Mouse (Mus musculus) heart, postnatal 25 days (tissue): Measurements from ENCODE around the gene Cwf19l1. TPM values are rescaled to one million over a fixed set of nuclear protein-coding genes. Genes with fewer than 3 reads are reported as not detected.
A peak's percentile ranks its signal among the peaks of the same experiment; 100 is the strongest.

Experiments used
- DNase-seq: peaks from one replicate; pipeline ENCODE4 v3.0.0; 2022; ENCODE audit warnings: low spot score
- intact Hi-C: fragments of 180-260 bp; cut with DNase I; formaldehyde crosslinking; loops from one replicate; pipeline ENCODE4 v1.15.1; 2025
- total RNA-seq, 2 experiments: library from RNA; stranded (reverse); gene quantifications; 2 replicates each; pipeline ENCODE4 v1.2.3; 2021

The Cwf19l1 gene
- 1 to 10 TPM; 6.9 to 9.1 TPM for total RNA-seq

GRCm38 (mm10) chr19:44135072-44135959 lies at the start of gene Cwf19l1:
Gene Cwf19l1, minus strand, starts transcription at chr19:44135876.
- DNase-seq, result peak; percentile 72
- intact Hi-C loops, result no loop called here

DNA sequence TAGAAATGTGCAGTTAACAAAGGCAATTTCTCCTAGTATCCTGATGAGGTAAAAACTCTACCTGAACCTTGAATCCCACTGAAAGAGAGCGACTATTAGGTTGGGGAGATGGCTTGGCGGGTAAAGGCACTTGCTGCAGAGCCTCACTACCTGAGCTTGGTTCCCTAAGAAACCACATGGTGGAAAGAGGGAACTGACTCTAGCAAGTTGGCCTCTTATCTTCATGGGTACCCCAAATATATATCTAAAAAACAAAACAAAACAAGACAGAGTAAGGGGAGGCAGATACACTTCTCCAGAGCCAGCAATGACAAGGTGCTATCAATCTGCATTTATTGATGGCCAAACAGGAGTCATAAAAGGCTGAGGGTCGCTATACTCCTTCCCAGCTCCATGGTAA lies 48.3 kb upstream of the Cwf19l1 start:
- no peak for DNase-seq

DNA sequence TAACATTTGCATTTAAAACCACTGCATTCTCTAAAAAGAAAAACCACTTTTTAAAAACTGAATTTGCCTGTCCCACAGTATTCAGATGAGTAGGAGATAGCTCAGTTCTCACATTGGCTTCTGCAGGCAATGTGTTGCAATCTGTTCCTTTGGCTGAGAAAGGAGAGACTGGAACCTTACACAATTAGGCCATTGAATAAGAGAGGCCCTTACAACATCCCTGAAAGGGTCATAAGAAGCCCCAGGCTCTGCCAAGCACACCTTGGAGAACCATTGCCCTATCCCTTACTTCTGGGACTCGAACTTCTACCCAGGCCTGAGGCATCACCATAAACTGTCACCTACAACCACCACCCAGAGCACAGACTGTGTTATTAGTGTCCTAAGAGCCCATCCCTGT lies 44.8 kb upstream of the Cwf19l1 start:
- no peak for DNase-seq
- intact Hi-C loops, result no loop called here

More for the DNA sequence above, 48.3 kb upstream of the Cwf19l1 start:
- intact Hi-C loops, result no loop called here

DNA sequence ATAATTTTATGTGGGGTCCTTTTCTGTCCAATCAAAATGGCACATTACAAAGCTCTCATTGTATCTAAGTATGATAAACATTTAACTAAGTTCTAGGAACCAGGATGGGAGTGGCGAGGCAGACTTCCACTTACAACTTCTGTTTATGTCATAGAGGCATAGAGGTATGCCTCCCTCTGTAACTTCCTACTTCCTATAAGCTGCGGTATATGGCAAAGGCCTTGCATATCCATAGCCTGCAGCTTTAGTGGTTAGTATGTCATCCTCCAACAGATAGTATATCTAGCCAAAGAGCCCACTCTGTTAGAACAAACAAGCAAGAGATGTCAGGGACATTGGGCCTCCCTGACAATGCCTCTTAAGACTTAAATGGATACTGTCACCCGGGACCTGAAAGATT lies 41.1 kb upstream of the Cwf19l1 start:
- no peak for DNase-seq

DNA sequence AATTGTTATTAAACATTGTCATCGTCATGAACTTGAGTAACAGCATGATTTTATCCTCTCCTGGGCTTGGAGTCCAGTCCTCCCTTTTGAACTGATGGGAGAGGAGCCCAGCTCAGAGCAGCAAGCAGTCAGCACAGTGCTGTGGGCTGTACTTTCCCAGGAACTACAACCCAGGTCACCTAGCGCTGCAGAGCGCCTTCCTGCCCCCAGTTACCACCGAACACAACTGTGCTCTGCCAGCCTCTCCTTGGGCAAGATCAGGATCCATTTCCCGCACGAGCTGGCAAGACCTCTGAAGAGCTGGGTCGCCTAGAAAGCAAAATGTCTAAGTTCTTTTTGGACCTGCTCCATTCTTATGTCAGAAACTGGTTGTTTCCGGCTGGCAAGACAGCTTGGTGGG lies 39.2 kb upstream of the Cwf19l1 start:
- no peak for DNase-seq
- intact Hi-C loops, result no loop called here

More for the DNA sequence above, 41.1 kb upstream of the Cwf19l1 start:
- intact Hi-C loops, result no loop called here

DNA sequence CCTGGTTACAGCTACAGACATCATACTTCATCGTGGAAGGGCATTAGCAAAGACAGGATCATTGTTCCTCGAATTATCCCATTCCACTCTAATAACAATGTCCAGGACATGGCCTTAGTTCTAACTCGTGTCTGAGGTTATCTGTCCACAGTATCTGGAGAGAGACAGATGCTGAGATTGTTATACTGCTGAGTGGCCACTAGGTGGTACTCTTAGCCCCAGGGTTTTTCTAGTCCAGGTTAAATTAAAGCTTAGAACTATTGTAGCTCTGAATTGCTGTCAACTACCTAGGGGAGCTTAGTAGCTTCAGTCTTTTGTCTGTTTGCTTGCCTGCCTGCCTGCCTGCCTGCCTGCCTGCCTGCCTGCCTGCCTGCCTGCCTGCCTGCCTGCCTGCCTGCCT lies 25.8 kb upstream of the Cwf19l1 start:
- intact Hi-C loops, result loop anchor here (10.0 kb wide), 1 partner anchor 133 kb away; the partner anchor contains the start of gene Scd2
- no peak for DNase-seq

DNA sequence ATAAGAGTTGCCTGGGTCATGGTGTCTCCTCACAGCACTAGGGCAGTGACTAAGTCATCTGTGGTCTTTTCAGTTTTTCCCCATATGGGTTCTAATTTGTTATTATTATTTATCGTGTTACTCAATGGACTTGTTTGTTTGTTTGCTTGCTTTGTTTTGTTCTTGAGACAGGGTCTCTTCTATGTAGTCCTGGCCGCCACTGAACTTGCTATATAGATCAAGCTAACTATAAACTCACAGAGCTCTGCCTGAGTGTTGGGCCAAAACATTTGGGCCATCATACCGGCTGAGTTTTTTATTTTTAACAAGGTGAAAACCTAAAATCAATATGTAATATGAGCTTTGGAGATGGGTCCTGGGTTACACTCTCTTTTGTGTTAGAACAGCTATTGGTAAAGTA lies 23.7 kb upstream of the Cwf19l1 start:
- intact Hi-C loops, result no loop called here
- no peak for DNase-seq

GRCm38 (mm10) chr19:44157005-44157404 lies 21.3 kb upstream of the Cwf19l1 start:
- intact Hi-C loops, result no loop called here
- no peak for DNase-seq

DNA sequence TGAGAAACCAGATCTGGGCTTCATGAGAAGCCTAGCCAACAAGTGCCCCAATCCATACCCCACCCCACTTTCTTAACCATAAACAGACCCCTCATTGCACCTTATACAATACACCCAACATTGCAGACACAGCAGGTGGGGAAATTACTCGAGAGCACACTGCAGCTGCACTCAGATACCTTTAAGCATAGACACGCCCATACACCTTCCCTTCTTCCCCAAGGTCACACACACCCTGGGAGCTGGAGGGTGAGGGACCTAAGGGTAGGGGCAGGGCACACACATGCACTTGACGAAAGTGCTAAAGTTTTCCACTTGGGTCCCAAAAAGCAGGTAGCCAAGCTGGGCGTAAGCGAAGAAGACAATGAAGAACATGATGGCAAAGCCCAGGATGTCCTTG lies 18.1 kb upstream of the Cwf19l1 start:
- intact Hi-C loops, result no loop called here
- no peak for DNase-seq

DNA sequence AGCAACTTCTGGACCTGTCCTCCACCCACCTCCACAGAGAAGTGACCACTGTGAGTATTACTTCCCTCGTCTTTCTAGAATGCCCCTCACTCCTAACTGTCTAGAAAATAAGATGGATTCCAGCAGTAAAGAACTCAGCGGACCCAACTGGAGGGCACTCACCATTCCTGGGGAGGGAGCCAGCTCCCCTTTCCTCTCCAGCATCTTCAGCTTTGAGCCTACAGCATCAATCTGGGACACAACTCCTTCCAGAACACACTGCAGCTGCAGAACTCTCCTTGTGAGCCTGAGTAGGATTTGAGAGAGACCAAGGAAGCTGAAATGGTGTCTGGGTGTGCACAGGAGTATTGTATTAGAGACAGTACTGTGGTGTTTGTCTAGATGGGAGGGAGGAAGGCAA lies 13.3 kb upstream of the Cwf19l1 start:
- DNase-seq, result no peak
- intact Hi-C loops, result loop anchor here (5.0 kb wide), 1 partner anchor 98 kb away; no protein-coding TSS in a partner anchor

GRCm38 (mm10) chr19:44148345-44148744 lies 12.7 kb upstream of the Cwf19l1 start:
- no peak for DNase-seq
- intact Hi-C loops, result loop anchor here (5.0 kb wide), 1 partner anchor 99 kb away; no protein-coding TSS in a partner anchor

GRCm38 (mm10) chr19:44146951-44147350 lies 11.3 kb upstream of the Cwf19l1 start:
- intact Hi-C loops, result loop anchor here (5.0 kb wide), 1 partner anchor 100 kb away; no protein-coding TSS in a partner anchor
- no peak for DNase-seq

DNA sequence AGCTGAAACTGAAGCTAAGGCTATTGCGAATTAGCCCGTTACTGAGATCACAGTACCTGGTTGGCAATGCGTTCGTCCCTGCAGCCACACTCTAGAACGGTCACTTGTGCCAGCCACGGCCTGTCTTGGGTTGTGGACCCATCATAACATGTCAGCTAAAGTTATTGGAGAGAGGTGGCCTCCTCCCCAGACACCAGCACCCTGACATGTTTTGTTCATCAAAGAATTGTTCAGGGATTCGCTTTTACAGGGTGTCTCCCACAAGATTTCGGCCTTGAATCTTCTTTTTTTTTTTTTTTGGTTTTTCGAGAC lies 10.8 kb upstream of the Cwf19l1 start:
- DNase-seq, result no peak
- intact Hi-C loops, result loop anchor here (5.0 kb wide), 1 partner anchor 101 kb away; no protein-coding TSS in a partner anchor

- DNase-seq, result peak; percentile 78
- intact Hi-C loops, result loop anchor here (5.0 kb wide), 1 partner anchor 101 kb away; no protein-coding TSS in a partner anchor
Observed at GRCm38 (mm10) chr19:44145702-44146567, 10.3 kb upstream of the Cwf19l1 start, which contains the start of gene Bloc1s2. Gene Bloc1s2, minus strand, starts transcription at chr19:44146446.

DNA sequence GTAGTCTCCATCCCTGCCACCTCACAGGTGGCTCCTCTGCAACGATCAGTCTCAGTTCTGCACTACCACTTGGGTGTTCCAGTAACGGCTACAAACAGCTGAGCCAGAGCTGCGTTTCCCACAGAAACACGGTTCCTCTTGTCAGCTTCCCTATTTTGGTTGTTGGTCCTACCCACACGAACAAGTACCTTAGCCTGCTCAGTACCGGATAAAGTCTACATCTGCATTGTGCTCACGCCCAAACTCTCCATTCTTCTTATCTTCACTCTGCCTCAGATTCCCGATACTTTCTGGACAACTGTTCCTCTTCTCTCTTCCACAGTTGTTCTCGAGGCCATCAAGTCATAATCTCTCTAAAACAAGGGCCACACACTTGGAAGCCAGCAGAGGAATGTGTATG lies 8.7 kb upstream of the Cwf19l1 start:
- DNase-seq, result no peak
- intact Hi-C loops, result no loop called here

- intact Hi-C loops, result no loop called here
- no peak for DNase-seq
Observed at GRCm38 (mm10) chr19:44135960-44136485, 347 bp upstream of the Cwf19l1 start.

GRCm38 (mm10) chr19:44132917-44133316 lies 2.8 kb downstream of the Cwf19l1 start:
- DNase-seq, result no peak
- intact Hi-C loops, result no loop called here

DNA sequence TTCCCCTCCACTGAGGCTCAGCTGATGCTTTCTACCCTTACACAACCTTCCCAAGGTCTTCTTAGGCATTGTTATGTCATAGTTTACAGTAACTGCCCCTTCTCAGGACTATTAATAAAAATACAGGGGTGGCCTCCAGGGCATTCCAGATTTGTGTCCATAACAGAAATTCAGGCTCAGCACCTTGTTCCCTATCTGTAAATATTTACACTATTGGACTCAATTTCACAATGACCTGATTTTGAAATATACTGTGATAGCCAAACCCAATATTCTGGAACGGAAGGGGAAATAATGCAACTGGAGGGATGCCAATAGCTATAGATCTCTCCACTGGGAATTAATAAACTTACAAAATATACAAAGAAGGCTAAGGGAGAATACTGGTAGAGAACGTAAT lies 7.1 kb downstream of the Cwf19l1 start:
- intact Hi-C loops, result no loop called here
- DNase-seq, result no peak

DNA sequence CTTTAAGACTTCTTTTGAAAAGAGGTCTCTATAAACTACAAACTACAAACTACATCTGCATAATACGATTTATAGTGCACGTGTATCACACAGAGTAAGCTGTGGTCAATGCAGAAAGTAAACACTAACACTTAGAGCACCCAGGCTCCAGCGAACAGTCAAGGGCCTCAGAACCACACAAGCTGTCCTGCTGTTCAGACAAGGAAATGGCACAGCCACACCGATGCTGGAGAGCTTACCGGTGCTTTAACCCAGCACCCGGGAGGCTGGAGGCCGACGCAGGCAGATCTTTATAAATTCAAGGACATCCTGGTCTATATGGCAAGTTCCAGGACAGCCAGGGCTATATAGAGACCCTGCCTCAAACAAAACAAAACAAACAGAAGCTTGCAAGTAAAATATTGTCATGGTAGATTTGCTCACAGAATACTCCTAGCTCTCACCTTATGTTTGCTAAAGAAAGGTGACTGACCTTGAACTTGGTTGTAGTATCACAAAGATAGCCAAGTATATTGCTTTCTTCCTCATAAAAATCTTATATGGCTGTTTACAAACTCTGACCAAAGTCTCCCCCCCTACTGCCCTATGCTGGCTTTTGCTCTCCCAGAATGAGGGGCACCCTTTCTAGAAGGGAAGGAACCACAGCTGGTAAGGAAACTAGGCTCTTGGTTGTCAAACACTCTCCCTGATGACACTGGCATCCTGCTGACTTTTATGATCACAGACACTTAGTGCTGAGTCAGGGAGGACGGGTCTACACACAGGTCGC lies 7.8 kb downstream of the Cwf19l1 start:
- intact Hi-C loops, result no loop called here
- DNase-seq, result no peak

GRCm38 (mm10) chr19:44121137-44121536 lies 14.5 kb downstream of the Cwf19l1 start:
- intact Hi-C loops, result no loop called here
- DNase-seq, result no peak
